Mouse (Mus musculus): Measurements from ENCODE around the gene Nfil3. TPM values are rescaled to one million over a fixed set of nuclear protein-coding genes. Genes with fewer than 3 reads are reported as not detected.

The Nfil3 gene
- polyA plus RNA-seq, 1 experiment = 39.9 TPM

DNA sequence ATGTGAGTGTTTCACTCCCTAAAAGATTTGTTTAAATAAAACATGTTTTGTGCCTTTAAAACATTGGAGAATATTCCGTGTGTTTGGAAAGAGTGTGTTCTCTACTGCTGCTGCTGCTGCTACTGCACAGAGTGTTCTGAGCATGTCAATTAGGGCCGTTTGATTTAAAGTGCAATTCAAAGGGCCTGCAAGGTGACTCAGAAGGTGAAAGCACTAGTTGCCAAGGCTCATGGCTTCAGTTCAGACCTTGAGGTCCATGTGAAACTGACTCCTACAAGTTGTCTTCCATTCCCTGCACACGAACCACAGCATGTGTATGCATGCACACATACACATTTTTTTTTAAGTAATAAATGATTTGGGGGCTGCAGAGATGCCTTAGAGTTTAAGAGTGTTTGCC is 22.4 kb upstream of the Nfil3 start:
- TF ChIP-seq POLR2A (IDR thresholded peaks at IDR 0.05; ENCODE audit: low read depth, low read length) = no peak

DNA sequence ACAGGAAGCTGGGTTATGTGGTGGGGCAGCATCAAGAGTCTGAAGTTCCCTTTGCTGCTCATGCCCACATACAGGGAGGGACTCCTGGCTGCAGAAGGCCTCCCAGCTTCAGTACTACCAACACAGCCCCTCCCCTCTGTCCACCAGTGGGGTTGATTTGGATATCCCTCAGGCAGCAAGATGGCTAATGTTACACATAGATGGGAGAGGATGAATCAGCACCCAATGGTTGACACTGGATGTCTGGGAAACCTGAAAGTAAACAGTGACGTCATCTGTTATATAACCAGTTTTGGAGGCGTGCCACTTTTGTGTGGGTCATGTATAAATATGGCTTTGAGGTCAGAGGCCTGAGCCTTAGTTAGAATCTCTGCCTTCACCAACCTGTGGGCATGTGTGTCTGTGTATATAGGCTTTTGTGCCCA is 20.6 kb upstream of the Nfil3 start:
- no peak overlapping the region for H3K4me3 ChIP-seq (ENCODE audit: insufficient read depth, low read length)
- no peak overlapping the region for H3K27ac ChIP-seq (ENCODE audit: insufficient read depth, low read length)
- H3K4me1 ChIP-seq (ENCODE audit: control insufficient read depth, insufficient read depth, low read length) = no peaks in the 10 kb centered on the region
- no peak for TF ChIP-seq POLR2A (IDR thresholded peaks at IDR 0.05; ENCODE audit: low read depth, low read length)
- TF ChIP-seq CTCF (IDR thresholded peaks at IDR 0.05; ENCODE audit: borderline replicate concordance, insufficient read depth, low read length) = no peak

More for the DNA sequence above, 22.4 kb upstream of the Nfil3 start:
- no peaks in the 10 kb centered on the region for H3K4me1 ChIP-seq (ENCODE audit: control insufficient read depth, insufficient read depth, low read length)
- H3K27ac ChIP-seq (ENCODE audit: insufficient read depth, low read length) = no peak overlapping the region
- H3K4me3 ChIP-seq (ENCODE audit: insufficient read depth, low read length) = no peak overlapping the region

DNA sequence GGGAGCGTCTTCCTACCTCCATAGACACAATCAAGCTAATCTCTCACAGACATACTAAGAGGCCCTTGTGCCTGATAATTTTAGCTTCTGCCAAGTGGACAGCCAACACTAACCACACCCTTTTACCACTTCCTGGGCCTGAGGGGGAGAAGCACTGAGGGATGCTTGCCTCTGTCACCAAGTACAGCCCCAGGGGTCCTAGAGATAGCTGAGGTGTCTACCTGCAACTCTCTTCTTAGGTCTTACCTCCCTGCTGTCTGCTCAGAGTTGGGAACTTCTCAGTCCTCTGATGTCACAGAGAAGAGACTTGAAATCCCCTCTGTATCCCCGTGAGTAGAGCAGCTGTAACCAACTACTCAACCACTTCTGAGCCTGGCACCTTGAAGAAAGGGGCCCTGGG is 19.6 kb upstream of the Nfil3 start:
- no peak overlapping the region for H3K4me3 ChIP-seq (ENCODE audit: insufficient read depth, low read length)
- no peaks in the 10 kb centered on the region for H3K4me1 ChIP-seq (ENCODE audit: control insufficient read depth, insufficient read depth, low read length)
- no peak overlapping the region for H3K27ac ChIP-seq (ENCODE audit: insufficient read depth, low read length)
- TF ChIP-seq CTCF (IDR thresholded peaks at IDR 0.05; ENCODE audit: borderline replicate concordance, insufficient read depth, low read length) = no peak
- TF ChIP-seq POLR2A (IDR thresholded peaks at IDR 0.05; ENCODE audit: low read depth, low read length) = no peak

DNA sequence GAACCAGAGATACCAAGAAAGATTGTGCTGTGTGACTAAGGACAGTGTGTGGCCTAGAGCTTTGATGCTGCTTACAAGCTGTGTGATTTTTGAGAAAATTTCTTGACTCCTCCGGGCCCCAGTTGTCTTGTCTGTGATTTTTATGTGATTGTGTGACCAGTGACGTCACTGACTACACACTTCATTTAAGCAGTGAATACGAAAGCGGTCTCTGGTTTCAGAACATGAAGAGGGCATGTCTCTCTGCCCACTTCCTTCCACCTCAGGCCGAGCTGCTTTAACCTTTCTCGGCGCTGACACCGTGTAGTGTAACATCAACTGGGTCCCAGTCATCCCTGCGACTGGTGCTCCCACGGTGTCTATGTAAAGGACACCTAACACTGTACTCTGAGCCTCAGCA is 17.7 kb upstream of the Nfil3 start:
- H3K4me1 ChIP-seq (ENCODE audit: control insufficient read depth, insufficient read depth, low read length) = no peaks in the 10 kb centered on the region
- H3K27ac ChIP-seq (ENCODE audit: insufficient read depth, low read length) = no peak overlapping the region
- H3K4me3 ChIP-seq (ENCODE audit: insufficient read depth, low read length) = no peak overlapping the region
- TF ChIP-seq POLR2A (IDR thresholded peaks at IDR 0.05; ENCODE audit: low read depth, low read length) (no peak), CTCF (IDR thresholded peaks at IDR 0.05; ENCODE audit: borderline replicate concordance, insufficient read depth, low read length) (no peak)

DNA sequence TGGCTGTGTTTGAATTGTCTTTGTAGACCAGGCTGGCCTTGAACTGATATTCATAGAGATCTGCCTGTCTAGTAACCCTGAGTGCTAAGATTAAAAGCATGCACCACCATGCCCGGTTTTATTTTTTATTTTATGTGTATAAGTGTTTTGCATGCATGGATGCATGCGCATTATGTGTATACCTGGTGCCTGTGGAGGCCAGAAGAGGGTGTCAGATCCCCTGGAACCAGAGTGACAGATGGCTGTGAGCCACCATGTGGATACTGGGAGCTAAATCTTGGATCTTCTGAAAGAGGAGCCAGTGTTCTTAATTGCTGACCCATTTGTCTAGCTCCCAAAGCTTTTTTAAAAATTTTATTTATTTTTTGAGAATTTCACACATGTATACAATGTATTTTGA is 16.9 kb upstream of the Nfil3 start:
- TF ChIP-seq POLR2A (IDR thresholded peaks at IDR 0.05; ENCODE audit: low read depth, low read length) (no peak), CTCF (IDR thresholded peaks at IDR 0.05; ENCODE audit: borderline replicate concordance, insufficient read depth, low read length) (no peak)
- H3K27ac ChIP-seq (ENCODE audit: insufficient read depth, low read length) = no peak overlapping the region
- H3K4me1 ChIP-seq (ENCODE audit: control insufficient read depth, insufficient read depth, low read length) = no peaks in the 10 kb centered on the region
- H3K4me3 ChIP-seq (ENCODE audit: insufficient read depth, low read length) = no peak overlapping the region

DNA sequence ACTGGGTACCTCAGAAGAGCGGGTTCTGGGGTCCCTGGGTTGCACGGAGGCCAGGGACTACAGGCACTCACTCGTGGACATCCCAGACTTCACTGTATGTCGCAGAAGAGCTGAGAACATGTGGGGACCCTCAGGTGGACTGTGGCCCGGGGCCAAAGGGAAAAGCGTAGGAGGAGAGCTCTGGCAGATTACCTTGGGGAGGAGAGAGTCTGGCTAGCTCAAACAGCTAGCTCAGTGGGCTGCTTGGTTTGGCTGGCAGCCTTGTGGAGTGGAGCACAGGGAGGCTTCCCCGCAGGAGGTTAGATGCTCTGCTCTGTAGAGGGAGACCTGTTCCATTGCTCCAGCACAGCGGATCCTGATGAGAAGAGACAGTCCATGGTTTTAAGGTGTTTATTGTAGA is 15.3 kb upstream of the Nfil3 start:
- Histone ChIP-seq H3K4me3 (ENCODE audit: insufficient read depth, low read length) (no peak overlapping the region), H3K4me1 (ENCODE audit: control insufficient read depth, insufficient read depth, low read length) (no peaks in the 10 kb centered on the region), H3K27ac (ENCODE audit: insufficient read depth, low read length) (no peak overlapping the region)
- TF ChIP-seq CTCF (IDR thresholded peaks at IDR 0.05; ENCODE audit: borderline replicate concordance, insufficient read depth, low read length) (no peak), POLR2A (IDR thresholded peaks at IDR 0.05; ENCODE audit: low read depth, low read length) (no peak)

DNA sequence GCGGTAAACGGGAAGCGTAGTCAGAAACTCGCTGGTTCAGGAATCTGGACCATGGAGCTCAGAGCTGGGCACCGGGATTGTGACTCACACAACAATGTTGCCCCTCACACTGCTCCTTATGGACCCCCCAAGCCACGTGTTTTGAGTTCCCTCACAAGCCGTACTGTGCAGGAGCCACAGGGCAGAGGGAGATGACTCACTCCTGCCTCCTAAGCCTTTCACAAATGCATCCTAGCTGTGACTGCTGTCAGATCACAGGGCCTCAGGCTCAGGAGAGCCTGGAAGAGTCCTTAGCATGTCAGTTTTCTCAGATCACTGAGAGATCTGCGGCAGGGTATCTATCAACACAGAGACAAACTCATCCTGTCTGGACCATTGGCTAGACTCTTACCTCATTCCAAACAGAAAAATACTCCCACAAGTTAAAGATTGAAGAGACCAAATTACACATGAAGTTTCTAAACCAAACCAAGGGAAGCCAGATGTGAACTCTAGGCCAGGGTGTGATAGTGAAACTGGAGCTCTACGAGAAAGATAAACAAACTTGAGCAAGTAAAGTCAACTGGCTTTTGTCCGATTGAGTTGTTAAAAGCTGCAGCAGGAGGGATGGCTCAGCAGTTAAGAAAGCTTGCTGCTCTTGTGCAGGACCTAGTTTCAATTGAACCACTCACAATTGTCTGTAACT is 13.5 kb upstream of the Nfil3 start:
- Histone ChIP-seq H3K4me1 (ENCODE audit: control insufficient read depth, insufficient read depth, low read length) (no peaks in the 10 kb centered on the region), H3K4me3 (ENCODE audit: insufficient read depth, low read length) (no peak overlapping the region), H3K27ac (ENCODE audit: insufficient read depth, low read length) (no peak overlapping the region; the same call in 1 of the 2 replicates)
- TF ChIP-seq CTCF (IDR thresholded peaks at IDR 0.05; ENCODE audit: borderline replicate concordance, insufficient read depth, low read length) = no peak
- TF ChIP-seq POLR2A (IDR thresholded peaks at IDR 0.05; ENCODE audit: low read depth, low read length) = no peak

DNA sequence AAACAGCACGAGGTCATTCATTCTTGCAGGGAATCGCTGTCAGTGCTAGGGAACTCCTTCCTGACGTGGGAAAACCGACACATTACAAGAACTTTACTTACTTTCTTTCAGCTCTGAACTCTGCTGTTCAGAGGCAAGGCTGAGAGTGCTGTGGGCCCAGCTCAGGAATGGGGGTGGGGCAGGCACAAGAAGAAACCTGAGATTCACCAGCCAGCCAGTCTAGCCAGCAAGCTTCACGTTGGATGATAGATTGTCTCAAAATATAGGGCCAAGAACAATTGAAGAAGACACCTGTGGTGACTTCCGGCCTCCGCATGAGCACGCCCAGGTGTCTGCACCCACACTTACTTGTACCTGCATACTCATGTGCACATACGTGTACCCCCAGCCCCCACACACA is 9.3 kb upstream of the Nfil3 start:
- no peak overlapping the region for H3K27ac ChIP-seq (ENCODE audit: insufficient read depth, low read length)
- H3K4me1 ChIP-seq (ENCODE audit: control insufficient read depth, insufficient read depth, low read length) = no peaks in the 10 kb centered on the region
- no peak overlapping the region for H3K4me3 ChIP-seq (ENCODE audit: insufficient read depth, low read length)
- TF ChIP-seq POLR2A (IDR thresholded peaks at IDR 0.05; ENCODE audit: low read depth, low read length) (no peak), CTCF (IDR thresholded peaks at IDR 0.05; ENCODE audit: borderline replicate concordance, insufficient read depth, low read length) (no peak)

DNA sequence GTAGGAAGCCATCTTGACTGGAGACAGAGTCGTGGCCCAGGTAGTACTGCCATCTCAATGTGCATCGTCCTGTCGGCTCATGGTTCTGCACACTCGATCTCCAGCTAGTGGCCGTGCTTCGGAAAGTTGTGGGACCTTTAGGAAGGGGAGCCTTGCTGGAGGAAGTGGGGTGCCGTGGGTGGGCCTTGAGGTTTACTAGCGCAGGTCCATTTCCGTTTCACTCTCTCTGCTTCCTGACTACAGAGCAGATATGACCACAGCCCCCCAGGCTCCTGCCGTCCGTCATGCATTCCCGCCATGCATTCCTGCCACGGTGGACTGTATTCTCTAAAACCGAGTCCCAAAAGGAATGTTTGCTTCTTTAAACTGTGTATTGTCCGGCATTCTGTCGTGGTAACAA is 8.1 kb upstream of the Nfil3 start:
- no peak overlapping the region for H3K4me3 ChIP-seq (ENCODE audit: insufficient read depth, low read length)
- TF ChIP-seq CTCF (IDR thresholded peaks at IDR 0.05; ENCODE audit: borderline replicate concordance, insufficient read depth, low read length) = no peak
- H3K4me1 ChIP-seq (ENCODE audit: control insufficient read depth, insufficient read depth, low read length) = no peaks in the 10 kb centered on the region
- no peak overlapping the region for H3K27ac ChIP-seq (ENCODE audit: insufficient read depth, low read length)

DNA sequence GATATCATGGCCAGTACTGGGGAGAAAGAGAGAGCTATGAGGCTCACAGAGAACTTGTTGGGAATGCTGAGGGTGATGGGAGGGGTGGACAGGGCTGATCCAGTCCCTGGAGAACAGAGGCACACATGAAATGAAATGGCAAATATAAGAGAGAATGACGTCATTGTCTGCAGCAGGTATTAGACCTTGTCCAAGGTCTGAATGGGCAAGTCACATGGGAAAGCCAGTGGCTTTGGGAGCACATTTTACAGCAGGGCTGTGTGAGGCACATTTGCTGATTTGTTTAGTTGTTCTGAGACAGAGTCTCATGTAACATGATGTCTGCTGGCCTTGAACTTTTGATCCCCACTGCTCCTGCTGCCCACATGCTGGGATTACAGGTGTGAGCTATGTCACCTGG is 7.0 kb upstream of the Nfil3 start:
- no peak overlapping the region for H3K27ac ChIP-seq (ENCODE audit: insufficient read depth, low read length)
- TF ChIP-seq CTCF (IDR thresholded peaks at IDR 0.05; ENCODE audit: borderline replicate concordance, insufficient read depth, low read length) (no peak), POLR2A (IDR thresholded peaks at IDR 0.05; ENCODE audit: low read depth, low read length) (no peak)
- 0 out of 2 replicates have a peak, but pooled peaks cover 2% of the 10 kb centered on the region for H3K4me1 ChIP-seq (ENCODE audit: control insufficient read depth, insufficient read depth, low read length)
- H3K4me3 ChIP-seq (ENCODE audit: insufficient read depth, low read length) = no peak overlapping the region
